Mouse (Mus musculus) liver, postnatal 0 days (tissue): ENCODE data around the gene Cdk2. TPM values are rescaled to one million over a fixed set of nuclear protein-coding genes. Genes with fewer than 3 reads are reported as not detected.

Experiments
- ATAC-seq: fragments of 200-750 bp; cut with Nextera tagmentation; 2 replicates; pipeline ENCODE4 v1.8.0; 2017; ENCODE audit warnings: mild to moderate bottlenecking, moderate library complexity
- DNase-seq: peaks from one replicate; pipeline ENCODE4 v3.0.0-alpha.2; 2016
- H3K27ac ChIP-seq: fragments of 300-500 bp; sonication (generic); 2 replicates; pipeline ENCODE4 v1.5.1; 2014; ENCODE audit warnings: antibody characterized with exemption, moderate library complexity, mild to moderate bottlenecking, low read depth
- H3K27me3 ChIP-seq: fragments of 300-500 bp; sonication (generic); 2 replicates; pipeline ENCODE4 v1.6.1; 2014; ENCODE audit warnings: low read length, control low read depth, mixed read lengths; ENCODE audit not compliant: insufficient read depth
- H3K36me3 ChIP-seq: fragments of 300-500 bp; sonication (generic); replicated peaks from 2 replicates; pipeline ENCODE4 v1.6.1; 2014; ENCODE audit warnings: mild to moderate bottlenecking, control low read depth, low read length, moderate library complexity, mixed read lengths; ENCODE audit not compliant: insufficient read depth
- H3K4me1 ChIP-seq: fragments of 300-500 bp; sonication (generic); 2 replicates; pipeline ENCODE4 v1.6.1; 2014; ENCODE audit warnings: antibody characterized with exemption, mild to moderate bottlenecking, control low read depth; ENCODE audit not compliant: insufficient read depth
- H3K4me2 ChIP-seq: fragments of 300-500 bp; sonication (generic); 2 replicates; pipeline ENCODE4 v1.6.1; 2014; ENCODE audit warnings: low read depth, mild to moderate bottlenecking, low read length, moderate library complexity, mixed read lengths
- H3K4me3 ChIP-seq: fragments of 300-500 bp; sonication (generic); 2 replicates; pipeline ENCODE4 v1.5.1; 2014; ENCODE audit warnings: low read depth, low read length
- H3K9ac ChIP-seq: fragments of 300-500 bp; sonication (generic); replicated peaks from 2 replicates; pipeline ENCODE4 v1.6.1; 2014; ENCODE audit warnings: mild to moderate bottlenecking, moderate library complexity
- H3K9me3 ChIP-seq: fragments of 300-500 bp; sonication (generic); 2 replicates; pipeline ENCODE4 v1.6.1; 2016; ENCODE audit warnings: mild to moderate bottlenecking, control low read depth, low read length, mixed read lengths
- CTCF ChIP-seq: sonication (generic); IDR thresholded peaks from 2 replicates; pipeline ENCODE4 v1.5.1; 2016; ENCODE audit warnings: antibody characterized with exemption, low read depth
- EP300 ChIP-seq: IDR thresholded peaks from 2 replicates; pipeline ENCODE4 v1.6.1; 2016; ENCODE audit warnings: antibody characterized with exemption, low read depth, mild to moderate bottlenecking
- WGBS: fragments of 180-500 bp; shearing (Covaris S2); extraction: QIAGEN DNeasy Blood & Tissue Kit; methylation state at CpG from one replicate; pipeline ENCODE4 v1.1.7; 2014; ENCODE audit not compliant: insufficient replicate concordance; 5-methylcytosine and 5-hydroxymethylcytosine counted together
- polyA plus RNA-seq: library from polyadenylated mRNA; unstranded; fragments of >200 nt; fragmentation: Nextera tagmentation; extraction: Ambion mirVana; gene quantifications from 2 replicates; pipeline ENCODE4 v1.2.1, GENCODE M21; 2015

Gene Cdk2
- polyA plus RNA-seq, 1 experiment from 2014 or later, result 34.7 TPM

DNA sequence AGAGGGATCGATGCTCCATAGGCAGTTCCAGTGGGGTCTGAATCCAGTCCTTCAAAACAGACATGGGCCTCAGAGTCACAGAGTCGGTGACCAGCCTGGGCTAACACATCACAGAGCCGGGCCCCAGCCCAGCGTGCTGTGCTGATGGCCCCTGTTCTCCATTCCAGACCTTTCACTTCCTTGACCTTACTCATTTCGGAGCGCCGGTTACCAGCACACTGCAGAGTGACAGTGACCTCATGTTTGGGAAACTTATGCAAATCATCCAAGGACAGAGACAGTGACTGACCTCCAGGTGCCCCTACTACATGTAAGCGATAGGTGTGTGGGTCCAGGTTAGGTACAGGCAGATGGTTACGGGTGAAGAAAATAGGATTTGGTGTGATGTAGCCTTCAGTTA, 33.7 kb downstream of the Cdk2 start:
- Histone ChIP-seq H3K27ac (no peak overlapping the region), H3K9ac (no peak overlapping the region), H3K27me3 (peaks cover 13% of the 10 kb centered on the region; the same call in 1 of the 2 replicates), H3K4me1 (peaks cover 22% of the 10 kb centered on the region), H3K4me3 (no peak overlapping the region), H3K36me3 (no peaks in the 10 kb centered on the region; the same call in 1 of the 2 replicates), H3K4me2 (no peak overlapping the region), H3K9me3 (no peaks in the 10 kb centered on the region)
- DNase-seq (no peak), ATAC-seq (no peak)
- no peak for TF ChIP-seq EP300
- TF ChIP-seq CTCF, result no peak
- WGBS, result 90% methylated on average over 9 of the region's 9 CpGs

DNA sequence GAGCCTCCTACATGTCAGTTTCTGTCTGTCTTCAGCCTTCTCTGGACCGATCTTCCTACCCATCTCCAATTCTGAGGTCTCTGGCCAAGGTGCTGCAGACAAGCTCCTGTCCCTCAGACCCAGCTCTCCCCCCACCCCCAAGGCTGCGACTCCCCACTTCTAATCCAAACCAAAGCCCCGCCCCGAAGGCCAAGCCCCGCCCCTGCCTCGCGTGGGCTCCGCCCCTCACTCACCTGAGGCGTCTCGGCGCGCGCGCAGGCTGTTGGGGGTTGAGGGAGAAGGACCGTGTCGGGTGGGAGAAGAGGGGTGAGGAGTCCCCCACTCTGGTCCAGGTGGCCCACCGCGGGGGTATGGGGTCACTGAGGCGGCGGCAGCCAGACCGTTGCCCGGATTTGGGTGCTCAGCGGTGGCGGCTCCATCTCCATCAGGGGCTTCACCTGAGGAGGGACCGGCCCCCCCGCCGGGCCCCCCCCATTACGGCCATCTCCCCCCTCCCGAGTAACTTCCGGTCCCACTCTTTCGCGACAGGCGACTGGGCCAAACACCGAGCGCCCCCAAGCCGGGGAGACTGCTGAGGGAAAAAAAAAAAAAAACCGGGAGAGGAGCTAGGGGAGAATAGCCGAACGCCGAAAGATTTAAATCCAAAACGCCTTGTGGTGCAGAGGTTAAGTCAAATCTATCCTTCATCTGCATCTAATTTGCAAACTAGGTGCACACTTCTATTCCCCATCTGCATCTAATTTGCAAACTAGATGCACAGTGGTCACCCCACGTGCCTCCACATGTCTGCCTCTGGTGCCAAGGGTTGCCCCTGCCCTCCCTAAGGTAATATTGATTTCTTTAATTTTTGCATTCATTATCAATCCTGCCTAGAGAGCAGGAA, 35.8 kb downstream of the Cdk2 start:
- TF ChIP-seq CTCF, result no peak
- TF ChIP-seq EP300, result no peak
- ATAC-seq, result peak; percentile 9; the same call in 1 of the 2 replicates

DNA sequence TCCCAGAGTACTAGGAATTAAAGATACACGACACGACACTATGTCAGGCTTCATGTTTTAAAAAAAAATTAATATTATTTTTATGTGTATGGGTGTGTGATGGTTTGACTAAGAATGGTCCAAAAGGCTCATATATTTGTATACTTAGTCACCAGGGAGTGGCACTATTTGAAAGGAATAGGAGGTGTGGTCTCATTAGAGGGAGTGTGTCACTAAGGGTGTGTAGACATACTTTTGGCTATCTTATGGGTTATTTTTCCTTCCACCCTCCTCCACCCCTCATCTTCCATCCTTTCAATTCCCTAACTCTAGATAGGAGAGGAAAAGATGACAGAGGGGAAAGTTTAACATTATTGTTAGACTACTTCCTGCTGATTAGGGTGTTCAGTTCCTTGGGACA, 39.0 kb downstream of the Cdk2 start:
- Histone ChIP-seq H3K4me2 (no peak overlapping the region), H3K9ac (no peak overlapping the region), H3K9me3 (no peaks in the 10 kb centered on the region), H3K36me3 (no peaks in the 10 kb centered on the region), H3K4me3 (no peak overlapping the region), H3K4me1 (peaks cover 18% of the 10 kb centered on the region), H3K27me3 (peaks cover 13% of the 10 kb centered on the region; the same call in 1 of the 2 replicates), H3K27ac (no peak overlapping the region)
- no peak for TF ChIP-seq EP300
- no peak for TF ChIP-seq CTCF
- 96% methylated on average over 2 of the region's 2 CpGs for WGBS
- DNase-seq (no peak), ATAC-seq (no peak)

More for the DNA sequence above, 35.8 kb downstream of the Cdk2 start:
- 2% methylated on average over 41 of the region's 42 CpGs for WGBS
- Histone ChIP-seq H3K4me2 (peak overlapping the region; percentile 83), H3K9me3 (no peaks in the 10 kb centered on the region), H3K4me3 (peak overlapping the region; percentile 56), H3K36me3 (no peaks in the 10 kb centered on the region; the same call in 1 of the 2 replicates), H3K4me1 (peaks cover 19% of the 10 kb centered on the region), H3K9ac (peak overlapping the region; percentile 58), H3K27ac (no peak overlapping the region), H3K27me3 (peaks cover 13% of the 10 kb centered on the region; the same call in 1 of the 2 replicates)
- peak; percentile 75 for DNase-seq

DNA sequence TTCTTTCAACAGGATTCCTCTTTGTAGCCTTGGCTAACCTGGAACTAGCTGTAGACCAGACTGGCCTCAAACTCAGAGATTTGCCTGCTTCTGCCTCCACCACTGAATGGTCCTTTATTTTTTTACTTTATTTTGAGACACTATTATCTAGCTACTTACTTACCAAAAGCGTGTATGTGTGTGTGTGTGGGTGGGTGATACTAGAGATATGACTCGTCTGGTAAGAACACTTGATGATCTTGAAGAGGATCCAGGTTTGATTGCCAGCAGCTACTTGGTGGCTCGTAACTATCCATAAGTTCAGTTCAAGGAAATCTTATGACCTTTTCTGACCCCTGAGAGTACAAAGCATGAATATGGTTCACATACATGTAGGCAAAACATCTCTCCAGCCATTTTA, 39.5 kb downstream of the Cdk2 start:
- Histone ChIP-seq H3K36me3 (no peaks in the 10 kb centered on the region), H3K9me3 (no peaks in the 10 kb centered on the region), H3K27ac (peak overlapping the region; percentile 41; the same call in 1 of the 2 replicates), H3K27me3 (peaks cover 13% of the 10 kb centered on the region; the same call in 1 of the 2 replicates), H3K4me1 (peaks cover 18% of the 10 kb centered on the region), H3K4me3 (no peak overlapping the region), H3K4me2 (peak overlapping the region; percentile 10), H3K9ac (no peak overlapping the region)
- TF ChIP-seq CTCF, result no peak
- peak; percentile 30; the same call in 1 of the 2 replicates for TF ChIP-seq EP300
- DNase-seq (no peak), ATAC-seq (peak; percentile 55)
- 48% methylated on average over 3 of the region's 3 CpGs for WGBS

DNA sequence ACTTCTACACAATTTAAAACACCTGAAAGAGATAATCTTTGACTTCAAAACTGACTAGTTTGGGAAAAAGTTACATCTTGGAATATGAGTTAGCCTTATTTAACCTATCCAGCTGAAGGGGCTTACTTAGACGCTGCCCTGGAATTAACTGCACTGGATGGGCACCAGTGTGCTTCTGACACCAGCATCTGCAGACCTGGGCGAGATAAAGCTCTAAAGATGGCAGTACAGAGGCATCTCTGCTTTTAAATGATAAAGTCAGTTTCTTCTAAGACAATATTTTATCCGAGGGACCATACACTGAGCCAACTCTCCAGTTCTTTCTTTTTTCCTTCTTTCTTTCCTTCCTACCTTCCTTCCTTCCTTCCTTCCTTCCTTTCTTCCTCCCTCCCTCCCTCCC, 40.0 kb downstream of the Cdk2 start:
- 53% methylated on average over 3 of the region's 3 CpGs for WGBS
- peak; percentile 86 for ATAC-seq
- Histone ChIP-seq H3K4me1 (peaks cover 18% of the 10 kb centered on the region), H3K27ac (peak overlapping the region; percentile 41; the same call in 1 of the 2 replicates), H3K36me3 (no peaks in the 10 kb centered on the region), H3K9ac (no peak overlapping the region), H3K9me3 (no peaks in the 10 kb centered on the region), H3K4me2 (peak overlapping the region; percentile 10), H3K4me3 (no peak overlapping the region), H3K27me3 (peaks cover 12% of the 10 kb centered on the region; the same call in 1 of the 2 replicates)
- no peak for DNase-seq
- peak; percentile 86 for TF ChIP-seq EP300
- TF ChIP-seq CTCF, result no peak

DNA sequence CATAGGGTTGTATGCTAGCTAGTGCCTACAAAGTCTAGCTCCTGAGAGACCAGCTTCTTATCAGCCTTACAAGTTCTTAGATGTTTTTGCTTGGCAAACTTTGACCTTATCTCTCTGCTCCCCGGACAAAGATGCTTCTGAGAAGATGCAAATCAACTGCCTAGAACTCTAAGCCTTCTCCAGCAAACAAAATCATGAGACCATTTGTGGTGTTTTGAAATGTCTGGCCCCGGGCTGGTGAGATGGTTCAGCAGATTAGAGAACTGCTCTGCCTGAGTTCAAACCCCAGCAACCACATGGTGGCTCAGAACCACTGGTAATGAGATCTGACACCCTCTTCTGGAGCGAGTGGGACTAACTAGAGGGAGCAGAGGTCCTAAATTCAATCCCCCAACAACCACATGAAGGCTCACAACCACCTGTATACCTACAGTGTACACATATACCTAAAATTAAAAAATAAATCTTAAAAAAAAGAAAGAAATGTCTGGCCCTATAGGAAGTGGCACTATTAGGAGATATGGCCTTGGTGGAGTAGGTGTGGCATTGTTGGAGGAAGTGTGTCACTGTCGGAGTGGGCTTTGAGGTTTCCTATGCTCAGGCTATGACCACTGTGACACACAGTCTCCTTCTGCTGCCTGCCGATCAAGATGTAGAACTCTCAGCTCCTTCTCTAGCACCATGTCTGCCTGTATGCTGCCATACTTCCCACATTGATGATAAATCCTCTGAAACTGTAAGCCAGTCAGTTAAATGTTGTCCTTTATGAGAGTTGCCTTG, 41.2 kb downstream of the Cdk2 start:
- no peaks in the 10 kb centered on the region for H3K9me3 ChIP-seq
- H3K36me3 ChIP-seq, result no peaks in the 10 kb centered on the region
- DNase-seq (no peak), ATAC-seq (no peak)
- TF ChIP-seq EP300 (no peak), CTCF (no peak)
- peaks cover 1% of the 10 kb centered on the region; the same call in 1 of the 2 replicates for H3K27me3 ChIP-seq
- no peak overlapping the region for H3K4me2 ChIP-seq
- H3K27ac ChIP-seq, result no peak overlapping the region
- WGBS, result 32% methylated on average over 5 of the region's 5 CpGs
- no peak overlapping the region for H3K9ac ChIP-seq
- H3K4me1 ChIP-seq, result peaks cover 10% of the 10 kb centered on the region
- H3K4me3 ChIP-seq, result no peak overlapping the region
